In the genomic region with DNA sequence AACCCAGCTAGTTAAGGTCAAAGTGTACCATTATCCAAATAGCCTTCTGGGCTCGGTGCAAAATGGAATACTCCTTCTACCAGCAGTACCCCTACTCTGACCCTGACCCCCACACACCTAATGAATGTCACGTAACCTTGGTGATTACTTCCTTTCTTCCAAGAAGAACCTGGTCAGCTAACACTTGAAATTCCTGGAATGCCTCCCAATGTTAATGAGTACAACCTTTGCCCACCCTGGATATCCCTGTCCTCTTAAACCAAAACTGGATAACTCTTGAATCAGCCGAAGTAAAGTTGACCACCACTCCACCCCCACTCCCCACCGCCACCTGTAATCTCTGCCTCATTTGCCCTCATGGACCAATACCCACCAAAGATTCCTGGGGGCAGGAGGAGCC, we compare ENCODE assay signal across 29 mouse cellular contexts. TPM values are rescaled to one million over a fixed set of nuclear protein-coding genes. Genes with fewer than 3 reads are reported as not detected.
DNase-seq lines count a peak whose midpoint lies in the region; ATAC-seq and TF ChIP-seq lines count a peak whose summit lies in the region.
"Had no signal": no experiment of that assay in that cellular context is flagged by ENCODE, and none has a peak within 500 bp of the region (broad histone marks: within the 10 kb centered on the region; RNA-seq: fewer than 3 reads in every experiment).

No protein-coding gene starts in this region.

- TF ChIP-seq POLR2A in ES-Bruce4 (IDR thresholded peaks at IDR 0.05; ENCODE audit: insufficient read depth, low read length), result no peak

- H3K27ac ChIP-seq in ES-Bruce4 (ENCODE audit: insufficient read depth, low read length), result peak overlapping the region; percentile 98
- no peak overlapping the region for H3K27ac ChIP-seq in heart, embryonic 12.5 days (ENCODE audit: poor library complexity, severe bottlenecking)
- no peak overlapping the region for H3K27ac ChIP-seq in intestine, postnatal 0 days (ENCODE audit: low read depth, low read length)
- H3K27ac ChIP-seq: limb, embryonic 10.5 days; limb, embryonic 15.5 days; liver, embryonic 13.5 days; midbrain, embryonic 10.5 days; neural tube, embryonic 12.5 days had no signal

- peaks cover 18% of the 10 kb centered on the region for H3K9me3 ChIP-seq in E14TG2a.4 (ENCODE audit: low read length)
- H3K9me3 ChIP-seq in ES-Bruce4 (replicated peaks; ENCODE audit: control insufficient read depth, insufficient read depth, low read length, poor library complexity, severe bottlenecking), result no peaks in the 10 kb centered on the region; the same call in 1 of the 2 replicates
- H3K9me3 ChIP-seq in heart, embryonic 12.5 days (replicated peaks), result peaks cover 6% of the 10 kb centered on the region; the same call in 1 of the 2 replicates
- H3K9me3 ChIP-seq in intestine, postnatal 0 days (ENCODE audit: control insufficient read depth), result no peaks in the 10 kb centered on the region
- H3K9me3 ChIP-seq: limb, embryonic 10.5 days; limb, embryonic 15.5 days; midbrain, embryonic 10.5 days; neural tube, embryonic 12.5 days had no signal

- H3K4me3 ChIP-seq in E14TG2a.4 (replicated peaks; ENCODE audit: low read length) (peak overlapping the region; percentile 52), ES-Bruce4 (ENCODE audit: low read depth, low read length) (peak overlapping the region; percentile 23; the same call in 1 of the 2 replicates)
- no peak overlapping the region for H3K4me3 ChIP-seq in heart, embryonic 12.5 days
- H3K4me3 ChIP-seq in intestine, postnatal 0 days (ENCODE audit: low read depth, low read length), result no peak overlapping the region
- H3K4me3 ChIP-seq: erythroblast, embryonic 14.5 days; limb, embryonic 10.5 days; limb, embryonic 15.5 days; liver, embryonic 13.5 days; midbrain, embryonic 10.5 days; myocyte; neural tube, embryonic 12.5 days had no signal

- peak overlapping the region; percentile 45; the same call in 1 of the 2 replicates for H3K9ac ChIP-seq in ES-Bruce4 (ENCODE audit: low read depth, poor library complexity, severe bottlenecking)
- no peak overlapping the region for H3K9ac ChIP-seq in heart, embryonic 12.5 days
- no peak overlapping the region for H3K9ac ChIP-seq in intestine, postnatal 0 days (ENCODE audit: low read depth, low read length)
- H3K9ac ChIP-seq: limb, embryonic 15.5 days; liver, embryonic 13.5 days; neural tube, embryonic 12.5 days had no signal

- TF ChIP-seq CTCF in E14TG2a.4 (conservative IDR thresholded peaks at IDR 0.05; ENCODE audit: low read length), result no peak
- TF ChIP-seq CTCF in ES-Bruce4 (IDR thresholded peaks at IDR 0.05; ENCODE audit: low read depth, low read length), result no peak
- TF ChIP-seq CTCF in intestine, postnatal 0 days (IDR thresholded peaks at IDR 0.05; ENCODE audit: low read depth), result no peak

- 74% methylated on average over 4 of the region's 4 CpGs for WGBS in heart, embryonic 12.5 days
- WGBS in intestine, postnatal 0 days, result 57% methylated on average over 4 of the region's 4 CpGs

- H3K27me3 ChIP-seq in E14TG2a.4 (ENCODE audit: insufficient read depth, low read length) (no peaks in the 10 kb centered on the region), ES-Bruce4 (ENCODE audit: control insufficient read depth, insufficient read depth, low read length, poor library complexity, severe bottlenecking) (no peaks in the 10 kb centered on the region)
- H3K27me3 ChIP-seq in heart, embryonic 12.5 days (replicated peaks), result no peaks in the 10 kb centered on the region
- no peaks in the 10 kb centered on the region for H3K27me3 ChIP-seq in intestine, postnatal 0 days (replicated peaks; ENCODE audit: control insufficient read depth, insufficient read depth, low read length)
- H3K27me3 ChIP-seq: limb, embryonic 15.5 days; liver, embryonic 13.5 days; neural tube, embryonic 12.5 days had no signal

- DNase-seq in kidney, adult 8-10 months, result peak; percentile 64 to 84
- peak; percentile 59 for DNase-seq in kidney, postnatal 14 days
- no peak for DNase-seq in right cerebral cortex, postnatal 14 days
- DNase-seq: adrenal gland, adult 2 months; adrenal gland, postnatal 36 days; B cell, adult 2 months; cerebellum, adult 18-20 months; cerebellum, postnatal 10 days; gastrocnemius, postnatal 10 days; layer of hippocampus, adult 9-11 months; liver, embryonic 13.5 days; lung, adult 18-20 months; lung, postnatal 10 days; right cerebral cortex, adult 18-20 months; thymus, adult 2 months; thymus, postnatal 36 days had no signal

- H3K4me2 ChIP-seq in heart, embryonic 12.5 days, result no peak overlapping the region
- H3K4me2 ChIP-seq in intestine, postnatal 0 days (replicated peaks; ENCODE audit: low read depth), result no peak overlapping the region
- H3K4me2 ChIP-seq: heart, embryonic 11.5 days; limb, embryonic 15.5 days; liver, embryonic 13.5 days; neural tube, embryonic 12.5 days had no signal

- no peak for ATAC-seq in heart, embryonic 12.5 days (ENCODE audit: insufficient number of reproducible peaks, low FRiP score)
- ATAC-seq in intestine, postnatal 0 days, result no peak
- ATAC-seq: forebrain, embryonic 16.5 days; hindbrain, embryonic 16.5 days had no signal

- H3K36me3 ChIP-seq in E14TG2a.4 (ENCODE audit: insufficient read depth, low read length) (no peaks in the 10 kb centered on the region), ES-Bruce4 (ENCODE audit: control insufficient read depth, insufficient read depth, low read length, poor library complexity, severe bottlenecking) (no peaks in the 10 kb centered on the region)
- no peaks in the 10 kb centered on the region for H3K36me3 ChIP-seq in heart, embryonic 12.5 days
- H3K36me3 ChIP-seq in intestine, postnatal 0 days (ENCODE audit: control insufficient read depth, insufficient read depth), result no peaks in the 10 kb centered on the region
- H3K36me3 ChIP-seq: limb, embryonic 10.5 days; limb, embryonic 15.5 days; liver, embryonic 13.5 days; midbrain, embryonic 10.5 days; neural tube, embryonic 12.5 days had no signal

- TF ChIP-seq EP300 in ES-Bruce4 (IDR thresholded peaks at IDR 0.05; ENCODE audit: insufficient read depth, low read depth, low read length), result no peak; the same call in 1 of the 2 replicates

- H3K4me1 ChIP-seq in E14TG2a.4 (replicated peaks; ENCODE audit: low read depth, low read length) (peaks cover 67% of the 10 kb centered on the region), ES-Bruce4 (ENCODE audit: control insufficient read depth, insufficient read depth, low read length) (peaks cover 10% of the 10 kb centered on the region)
- no peaks in the 10 kb centered on the region for H3K4me1 ChIP-seq in heart, embryonic 12.5 days (replicated peaks)
- no peaks in the 10 kb centered on the region for H3K4me1 ChIP-seq in intestine, postnatal 0 days (replicated peaks; ENCODE audit: control insufficient read depth, insufficient read depth, low read length)
- H3K4me1 ChIP-seq: limb, embryonic 10.5 days; limb, embryonic 15.5 days; midbrain, embryonic 10.5 days; neural tube, embryonic 12.5 days had no signal

RNA-seq across cellular contexts. Expression of a gene that starts 19.1 kb away (rescaled TPM):
- polyA plus RNA-seq in ES-Bruce4 (2011; ENCODE audit: insufficient read depth, insufficient read length, low read depth, missing spikeins), result 29.1 and 31.1 TPM in 2 replicates
- polyA plus RNA-seq in heart, embryonic 12.5 days (2016; fragmentation: Nextera tagmentation; extraction: Ambion mirVana), result 10.3 and 11.7 TPM in 2 replicates
- polyA plus RNA-seq in intestine, postnatal 0 days (2015; fragmentation: Nextera tagmentation; extraction: Ambion mirVana), result 3.5 and 3.6 TPM in 2 replicates
- polyA plus RNA-seq: erythroblast, embryonic 14.5 days had no signal

RNA-seq across cellular contexts. Expression of a gene that starts 40.6 kb away (rescaled TPM):
- polyA plus RNA-seq in ES-Bruce4 (2011; ENCODE audit: insufficient read depth, insufficient read length, low read depth, missing spikeins), result 56.8 and 57.7 TPM in 2 replicates
- polyA plus RNA-seq in heart, embryonic 12.5 days (2016; fragmentation: Nextera tagmentation; extraction: Ambion mirVana), result 69.5 and 73.4 TPM in 2 replicates
- 24.3 and 26.1 TPM in 2 replicates for polyA plus RNA-seq in intestine, postnatal 0 days (2015; fragmentation: Nextera tagmentation; extraction: Ambion mirVana)

Comparison
In these comparisons a context has a peak if more than half of its experiments do, and no peak if none do; other contexts are left out.
1. H3K4me3 ChIP-seq: peak in E14TG2a.4 (single experiment) and ES-Bruce4 (single experiment); none in heart, embryonic 12.5 days (single experiment) and intestine, postnatal 0 days (single experiment).